Mouse (Mus musculus): ENCODE measurements at regions not wholly inside any gene's neighbourhood (a gene's known extent, or its start where the extent isn't known, plus 50 kb on each side); places are given as distances from the start of the nearest gene placed in this dataset.

GRCm38 (mm10) chr12:54305135-54305630 lies 101.5 kb upstream of the Egln3 start:
- Histone ChIP-seq H3K4me2 (replicated peaks) (no peak overlapping the region), H3K9me3 (no peaks in the 10 kb centered on the region), H3K4me3 (no peak overlapping the region), H3K27me3 (no peaks in the 10 kb centered on the region), H3K27ac (no peak overlapping the region), H3K9ac (no peak overlapping the region), H3K36me3 (no peaks in the 10 kb centered on the region), H3K4me1 (no peaks in the 10 kb centered on the region)
- no peak for ATAC-seq (ENCODE audit: low FRiP score, low read depth)
- WGBS, result 91% methylated on average over 9 of the region's 9 CpGs

GRCm38 (mm10) chr12:54303746-54304145 lies 100.1 kb upstream of the Egln3 start:
- no peak overlapping the region for H3K9ac ChIP-seq
- no peaks in the 10 kb centered on the region for H3K27me3 ChIP-seq
- no peak overlapping the region for H3K4me2 ChIP-seq (replicated peaks)
- H3K27ac ChIP-seq, result no peak overlapping the region
- no peaks in the 10 kb centered on the region for H3K4me1 ChIP-seq
- no peak for ATAC-seq (ENCODE audit: low FRiP score, low read depth)
- no peaks in the 10 kb centered on the region for H3K36me3 ChIP-seq
- 72% methylated on average over 8 of the region's 8 CpGs for WGBS
- H3K9me3 ChIP-seq, result no peaks in the 10 kb centered on the region
- no peak overlapping the region for H3K4me3 ChIP-seq

- Histone ChIP-seq H3K27ac (no peak overlapping the region), H3K4me2 (replicated peaks) (no peak overlapping the region), H3K4me3 (no peak overlapping the region), H3K9me3 (no peaks in the 10 kb centered on the region), H3K4me1 (no peaks in the 10 kb centered on the region), H3K27me3 (no peaks in the 10 kb centered on the region), H3K9ac (no peak overlapping the region), H3K36me3 (no peaks in the 10 kb centered on the region)
- 72% methylated on average over 5 of the region's 5 CpGs for WGBS
- ATAC-seq (ENCODE audit: low FRiP score, low read depth), result no peak
Measured at GRCm38 (mm10) chr12:54299506-54299905, 95.8 kb upstream of the Egln3 start.

- H3K9ac ChIP-seq, result no peak overlapping the region
- no peaks in the 10 kb centered on the region for H3K4me1 ChIP-seq
- H3K9me3 ChIP-seq, result no peaks in the 10 kb centered on the region
- 81% methylated on average over 2 of the region's 2 CpGs for WGBS
- no peak overlapping the region for H3K27ac ChIP-seq
- no peak for ATAC-seq (ENCODE audit: low FRiP score, low read depth)
- no peak overlapping the region for H3K4me2 ChIP-seq (replicated peaks)
- H3K36me3 ChIP-seq, result no peaks in the 10 kb centered on the region
- H3K27me3 ChIP-seq, result no peaks in the 10 kb centered on the region
- no peak overlapping the region for H3K4me3 ChIP-seq
Measured at GRCm38 (mm10) chr12:54293248-54293647, 89.6 kb upstream of the Egln3 start.

GRCm38 (mm10) chr12:54290311-54290710 lies 86.7 kb upstream of the Egln3 start:
- 88% methylated on average over 2 of the region's 2 CpGs for WGBS
- no peak for ATAC-seq (ENCODE audit: low FRiP score, low read depth)

GRCm38 (mm10) chr12:54288747-54289146 lies 85.1 kb upstream of the Egln3 start:
- H3K27ac ChIP-seq, result no peak overlapping the region
- no peak overlapping the region for H3K4me3 ChIP-seq
- H3K27me3 ChIP-seq, result no peaks in the 10 kb centered on the region
- ATAC-seq (ENCODE audit: low FRiP score, low read depth), result no peak
- no peak overlapping the region for H3K9ac ChIP-seq
- no peaks in the 10 kb centered on the region for H3K36me3 ChIP-seq
- H3K4me2 ChIP-seq (replicated peaks), result no peak overlapping the region
- no peaks in the 10 kb centered on the region for H3K9me3 ChIP-seq
- 88% methylated on average over 4 of the region's 4 CpGs for WGBS
- H3K4me1 ChIP-seq, result peaks cover 8% of the 10 kb centered on the region; the same call in 1 of the 2 replicates

More at GRCm38 (mm10) chr12:54290311-54290710, 86.7 kb upstream of the Egln3 start:
- Histone ChIP-seq H3K4me3 (no peak overlapping the region), H3K4me2 (replicated peaks) (no peak overlapping the region), H3K27me3 (no peaks in the 10 kb centered on the region), H3K9ac (no peak overlapping the region), H3K4me1 (peaks cover 8% of the 10 kb centered on the region; the same call in 1 of the 2 replicates), H3K9me3 (no peaks in the 10 kb centered on the region), H3K36me3 (no peaks in the 10 kb centered on the region), H3K27ac (no peak overlapping the region)

GRCm38 (mm10) chr12:54288041-54288502 lies 84.4 kb upstream of the Egln3 start:
- Histone ChIP-seq H3K36me3 (no peaks in the 10 kb centered on the region), H3K4me3 (no peak overlapping the region), H3K27me3 (no peaks in the 10 kb centered on the region), H3K9ac (no peak overlapping the region), H3K27ac (no peak overlapping the region), H3K4me2 (replicated peaks) (no peak overlapping the region), H3K9me3 (no peaks in the 10 kb centered on the region), H3K4me1 (peaks cover 8% of the 10 kb centered on the region; the same call in 1 of the 2 replicates)
- WGBS, result 86% methylated on average over 6 of the region's 6 CpGs
- ATAC-seq (ENCODE audit: low FRiP score, low read depth), result no peak

GRCm38 (mm10) chr12:54286911-54287819 lies 83.5 kb upstream of the Egln3 start:
- 68% methylated on average over 16 of the region's 16 CpGs for WGBS
- Histone ChIP-seq H3K4me1 (peaks cover 8% of the 10 kb centered on the region; the same call in 1 of the 2 replicates), H3K9ac (no peak overlapping the region), H3K27me3 (no peaks in the 10 kb centered on the region), H3K4me2 (replicated peaks) (no peak overlapping the region), H3K27ac (no peak overlapping the region), H3K9me3 (no peaks in the 10 kb centered on the region), H3K4me3 (no peak overlapping the region), H3K36me3 (no peaks in the 10 kb centered on the region)
- peak; percentile 32; the same call in 1 of the 2 replicates for ATAC-seq (ENCODE audit: low FRiP score, low read depth)

GRCm38 (mm10) chr12:54283646-54284045 lies 80.0 kb upstream of the Egln3 start:
- Histone ChIP-seq H3K27me3 (no peaks in the 10 kb centered on the region), H3K9me3 (no peaks in the 10 kb centered on the region), H3K36me3 (no peaks in the 10 kb centered on the region), H3K4me3 (no peak overlapping the region), H3K27ac (no peak overlapping the region), H3K4me2 (replicated peaks) (no peak overlapping the region), H3K4me1 (peaks cover 8% of the 10 kb centered on the region; the same call in 1 of the 2 replicates), H3K9ac (no peak overlapping the region)
- WGBS, result 26% methylated on average over 4 of the region's 4 CpGs
- ATAC-seq (ENCODE audit: low FRiP score, low read depth), result no peak

GRCm38 (mm10) chr12:54283011-54283410 lies 79.4 kb upstream of the Egln3 start:
- Histone ChIP-seq H3K9me3 (no peaks in the 10 kb centered on the region), H3K4me2 (replicated peaks) (no peak overlapping the region), H3K4me1 (peaks cover 8% of the 10 kb centered on the region; the same call in 1 of the 2 replicates), H3K36me3 (no peaks in the 10 kb centered on the region), H3K27me3 (no peaks in the 10 kb centered on the region), H3K27ac (no peak overlapping the region), H3K9ac (no peak overlapping the region), H3K4me3 (no peak overlapping the region)
- ATAC-seq (ENCODE audit: low FRiP score, low read depth), result no peak
- WGBS, result 94% methylated on average over 1 of the region's 1 CpGs

GRCm38 (mm10) chr12:54282281-54282921 lies 78.7 kb upstream of the Egln3 start:
- no peak for ATAC-seq (ENCODE audit: low FRiP score, low read depth)
- Histone ChIP-seq H3K9ac (no peak overlapping the region), H3K9me3 (no peaks in the 10 kb centered on the region), H3K4me1 (peaks cover 5% of the 10 kb centered on the region; the same call in 1 of the 2 replicates), H3K36me3 (no peaks in the 10 kb centered on the region), H3K4me3 (no peak overlapping the region), H3K4me2 (replicated peaks) (no peak overlapping the region), H3K27me3 (no peaks in the 10 kb centered on the region), H3K27ac (no peak overlapping the region; the same call in 1 of the 2 replicates)
- WGBS, result 43% methylated on average over 4 of the region's 4 CpGs

- Histone ChIP-seq H3K36me3 (no peaks in the 10 kb centered on the region), H3K4me1 (no peaks in the 10 kb centered on the region), H3K4me2 (replicated peaks) (no peak overlapping the region), H3K4me3 (no peak overlapping the region), H3K27me3 (no peaks in the 10 kb centered on the region), H3K9ac (no peak overlapping the region), H3K9me3 (no peaks in the 10 kb centered on the region), H3K27ac (no peak overlapping the region)
- ATAC-seq (ENCODE audit: low FRiP score, low read depth), result no peak
- WGBS, result 83% methylated on average over 4 of the region's 4 CpGs
Measured at GRCm38 (mm10) chr12:54280457-54280856, 76.8 kb upstream of the Egln3 start.

Measured in limb, embryonic 13.5 days (tissue).